Mouse (Mus musculus) sigmoid colon, adult 10 weeks (tissue): ENCODE results near the gene Slc35b1. TPM values are rescaled to one million over a fixed set of nuclear protein-coding genes. Genes with fewer than 3 reads are reported as not detected.

Source experiments
- polyA plus RNA-seq: library from polyadenylated mRNA; stranded (reverse); fragments of 350-450 nt; fragmentation: Illumina TruSeq; extraction: RNeasy Lipid Tissue Mini Kit (QIAGEN cat#74804); gene quantifications from one replicate; pipeline ENCODE4 v1.2.3, GENCODE M21; 2014; ENCODE audit warnings: low read depth, low replicate concordance

The Slc35b1 gene
- polyA plus RNA-seq, result 59.2 TPM

DNA sequence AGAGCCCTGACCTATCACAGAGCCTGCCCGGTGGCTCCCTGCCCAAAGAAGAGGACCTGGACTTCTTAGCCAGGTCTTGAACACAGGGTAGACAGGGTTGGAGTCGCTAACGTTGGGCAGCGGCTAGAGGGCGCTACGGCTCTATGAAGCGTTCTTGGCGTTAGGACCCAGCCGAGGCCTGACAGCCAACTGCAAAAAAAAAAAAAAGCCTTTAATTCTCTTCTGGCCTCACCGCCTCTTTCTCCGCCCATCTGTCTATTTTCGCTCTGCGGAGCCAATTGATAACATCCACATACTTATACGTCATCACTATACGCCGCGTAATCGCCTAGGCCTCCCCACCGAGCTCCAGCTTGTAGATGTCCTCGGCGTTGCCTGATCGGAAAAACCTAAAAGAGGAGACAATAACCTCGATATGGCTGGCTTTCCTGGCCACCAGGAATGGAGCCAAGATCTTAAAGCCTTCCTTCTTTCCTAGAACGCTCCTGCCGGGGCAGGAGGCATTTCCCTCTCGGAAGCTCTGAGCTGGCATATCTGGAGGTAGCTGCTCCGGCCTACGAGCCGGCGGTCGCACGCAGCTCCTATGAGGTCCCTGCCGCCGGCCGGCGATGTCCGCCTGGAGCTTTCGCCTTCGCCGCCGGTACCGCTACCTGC is at the start of gene Slc35b1:
TSS of gene Slc35b1 (plus strand) at position 374 of the 654 bp plus-strand sequence.

GRCm38 (mm10) chr11:95336568-95337128 is 47.8 kb upstream of the Slc35b1 start, which contains the start of gene Fam117a:
Gene Fam117a (plus strand): TSS chr11:95337018.

GRCm38 (mm10) chr11:95413641-95414535 is 29.4 kb downstream of the Slc35b1 start, which contains the start of gene Spop:
Gene Spop (plus strand): TSS chr11:95414080.

Other genes with a start within 250 kb of the Slc35b1 start
- not detected for gene Dlx4, start 238.4 kb upstream of the Slc35b1 start, polyA plus RNA-seq
- not detected for gene Tac4, start 123.2 kb upstream of the Slc35b1 start, polyA plus RNA-seq
- 45.3 TPM for gene Kat7, start 74.4 kb upstream of the Slc35b1 start, polyA plus RNA-seq
- gene Fam117a, start 47.7 kb upstream of the Slc35b1 start, polyA plus RNA-seq, result 2.1 TPM
- 158 TPM for gene Spop, start 29.4 kb downstream of the Slc35b1 start, polyA plus RNA-seq
- not detected for gene Nxph3, start 129.9 kb downstream of the Slc35b1 start, polyA plus RNA-seq
- 0.47 TPM for gene Ngfr, start 203.0 kb downstream of the Slc35b1 start, polyA plus RNA-seq